Comparison of ENCODE assay signal across 10 mouse cellular contexts in genomic region chr3:88245811-88246210, GRCm38 (mm10). TPM values are rescaled to one million over a fixed set of nuclear protein-coding genes. Genes with fewer than 3 reads are reported as not detected.
A peak's percentile ranks its signal among the peaks of the same experiment; 100 is the strongest.
DNase-seq lines count a peak whose midpoint lies in the region; ATAC-seq and TF ChIP-seq lines count a peak whose summit lies in the region.
"Had no signal": no experiment of that assay in that cellular context is flagged by ENCODE, and none has a peak within 500 bp of the region (broad histone marks: within the 10 kb centered on the region; RNA-seq: fewer than 3 reads in every experiment).

No protein-coding gene starts in this region.

- no peak overlapping the region for H3K4me2 ChIP-seq in embryonic facial prominence, embryonic 14.5 days (ENCODE audit: low read depth, low read length)
- H3K4me2 ChIP-seq: stomach, embryonic 15.5 days had no signal

- WGBS in embryonic facial prominence, embryonic 14.5 days: 21% methylated on average over 12 of the region's 13 CpGs
- 19% methylated on average over 13 of the region's 13 CpGs for WGBS in lung, adult 2 months

- TF ChIP-seq POLR2A in lung, adult 2 months (IDR thresholded peaks at IDR 0.05; ENCODE audit: borderline replicate concordance, extremely low read depth, low read depth, low read length): no peak

- TF ChIP-seq CTCF in lung, adult 2 months (IDR thresholded peaks at IDR 0.05; ENCODE audit: insufficient read depth, low read length): peak; percentile 94

- H3K27ac ChIP-seq in embryonic facial prominence, embryonic 14.5 days (replicated peaks; ENCODE audit: low read depth, low read length): no peak overlapping the region
- H3K27ac ChIP-seq: stomach, embryonic 15.5 days had no signal

- peaks cover 42% of the 10 kb centered on the region for H3K27me3 ChIP-seq in embryonic facial prominence, embryonic 14.5 days (replicated peaks; ENCODE audit: control insufficient read depth, insufficient read depth, low read length)

- ATAC-seq in embryonic facial prominence, embryonic 14.5 days (ENCODE audit: low read depth): no peak

- DNase-seq in right cerebral cortex, adult 2 months (ENCODE audit: low spot score in 2 of 2): peak; percentile 76 to 82
- no peak for DNase-seq in right cerebral cortex, postnatal 25 days
- peak; percentile 83 for DNase-seq in adrenal gland, postnatal 25 days
- DNase-seq in embryonic facial prominence, embryonic 14.5 days (ENCODE audit: low spot score): peak; percentile 55
- DNase-seq in kidney, adult 9 months: peak; percentile 71
- peak; percentile 75 for DNase-seq in lung, adult 2 months
- peak; percentile 80 for DNase-seq in right cerebral cortex, postnatal 4 days
- DNase-seq in urinary bladder, postnatal 36 days (ENCODE audit: low spot score in 2 of 2): peak; percentile 53 to 62

- no peak overlapping the region for H3K9ac ChIP-seq in embryonic facial prominence, embryonic 14.5 days (ENCODE audit: low read depth, low read length)
- H3K9ac ChIP-seq: stomach, embryonic 15.5 days had no signal

- H3K4me3 ChIP-seq in embryonic facial prominence, embryonic 14.5 days (ENCODE audit: low read depth, low read length): no peak overlapping the region
- no peak overlapping the region for H3K4me3 ChIP-seq in lung, adult 2 months (replicated peaks; ENCODE audit: extremely low read depth, low read depth, low read length)
- H3K4me3 ChIP-seq: stomach, embryonic 15.5 days had no signal

- H3K4me1 ChIP-seq in embryonic facial prominence, embryonic 14.5 days (ENCODE audit: control insufficient read depth, insufficient read depth, low read length): no peaks in the 10 kb centered on the region
- H3K4me1 ChIP-seq in lung, adult 2 months (ENCODE audit: control insufficient read depth, insufficient read depth, low read length): no peaks in the 10 kb centered on the region

- no peaks in the 10 kb centered on the region for H3K36me3 ChIP-seq in embryonic facial prominence, embryonic 14.5 days (ENCODE audit: control insufficient read depth, insufficient read depth, low read length)
- H3K36me3 ChIP-seq: stomach, embryonic 15.5 days had no signal

- no peaks in the 10 kb centered on the region for H3K9me3 ChIP-seq in embryonic facial prominence, embryonic 14.5 days (ENCODE audit: control insufficient read depth, low read length)
- H3K9me3 ChIP-seq: stomach, embryonic 15.5 days had no signal

RNA-seq across cellular contexts. Expression of gene Rhbg, which starts 8.7 kb away (rescaled TPM):
- 4.0 and 4.4 TPM in 2 replicates for total RNA-seq in adrenal gland, postnatal 25 days (2021)
- 4.1 and 7.6 TPM in 2 replicates for polyA plus RNA-seq in embryonic facial prominence, embryonic 14.5 days (2014; fragmentation: Nextera tagmentation; extraction: Ambion mirVana)
- polyA plus RNA-seq in lung, adult 2 months (2012; rRNA removed): 8.2 and 14.5 TPM in 2 replicates
- polyA plus RNA-seq: heart, embryonic 14.5 days had no signal

RNA-seq across cellular contexts. Expression of gene Gm38392, which starts 41.2 kb away (rescaled TPM):
- 1.6 and 2.5 TPM in 2 replicates for total RNA-seq in adrenal gland, postnatal 25 days (2021)
- polyA plus RNA-seq in embryonic facial prominence, embryonic 14.5 days (2014; fragmentation: Nextera tagmentation; extraction: Ambion mirVana): not detected in 2 replicates
- polyA plus RNA-seq in lung, adult 2 months (2012; rRNA removed): 0.40 and 0.49 TPM in 2 replicates
- polyA plus RNA-seq: heart, embryonic 14.5 days had no signal

RNA-seq across cellular contexts. Expression of gene Tsacc, which starts 51.0 kb away (rescaled TPM):
- 8.9 and 11.3 TPM in 2 replicates for total RNA-seq in adrenal gland, postnatal 25 days (2021)
- polyA plus RNA-seq in embryonic facial prominence, embryonic 14.5 days (2014; fragmentation: Nextera tagmentation; extraction: Ambion mirVana): 9.8 and 11.1 TPM in 2 replicates
- 2.1 and 3.3 TPM in 2 replicates for polyA plus RNA-seq in lung, adult 2 months (2012; rRNA removed)

RNA-seq across cellular contexts. Expression of gene Cct3, which starts 51.1 kb away (rescaled TPM):
- 277 and 284 TPM in 2 replicates for total RNA-seq in adrenal gland, postnatal 25 days (2021)
- 492 and 493 TPM in 2 replicates for polyA plus RNA-seq in embryonic facial prominence, embryonic 14.5 days (2014; fragmentation: Nextera tagmentation; extraction: Ambion mirVana)
- polyA plus RNA-seq in lung, adult 2 months (2012; rRNA removed): 59.5 and 77.6 TPM in 2 replicates
